ENCODE assay signal across 10 mouse cellular contexts in genomic region chr4:132491748-132492147, GRCm38 (mm10). TPM values are rescaled to one million over a fixed set of nuclear protein-coding genes. Genes with fewer than 3 reads are reported as not detected.
A peak's percentile ranks its signal among the peaks of the same experiment; 100 is the strongest.
DNase-seq lines count a peak whose midpoint lies in the region; ATAC-seq lines count a peak whose summit lies in the region.
"Had no signal": no experiment of that assay in that cellular context is flagged by ENCODE, and none has a peak within 500 bp of the region (broad histone marks: within the 10 kb centered on the region; RNA-seq: fewer than 3 reads in every experiment).

No protein-coding gene starts in this region.

- no peak overlapping the region for H3K4me2 ChIP-seq in hindbrain, embryonic 12.5 days (replicated peaks)
- H3K4me2 ChIP-seq in hindbrain, embryonic 16.5 days (ENCODE audit: low read length), result no peak overlapping the region
- H3K4me2 ChIP-seq: embryonic facial prominence, embryonic 15.5 days; midbrain, embryonic 13.5 days had no signal

- 84% methylated on average over 6 of the region's 6 CpGs for WGBS in hindbrain, embryonic 12.5 days
- 79% methylated on average over 6 of the region's 6 CpGs for WGBS in hindbrain, embryonic 16.5 days

- peak overlapping the region; percentile 52; the same call in 1 of the 2 replicates for H3K27ac ChIP-seq in hindbrain, embryonic 12.5 days
- no peak overlapping the region for H3K27ac ChIP-seq in hindbrain, embryonic 16.5 days (ENCODE audit: low read depth, low read length)
- H3K27ac ChIP-seq: embryonic facial prominence, embryonic 15.5 days; midbrain, embryonic 13.5 days had no signal

- no peaks in the 10 kb centered on the region for H3K9me3 ChIP-seq in hindbrain, embryonic 12.5 days (replicated peaks)
- no peaks in the 10 kb centered on the region for H3K9me3 ChIP-seq in hindbrain, embryonic 16.5 days (ENCODE audit: control insufficient read depth, low read length)
- H3K9me3 ChIP-seq: embryonic facial prominence, embryonic 15.5 days; midbrain, embryonic 13.5 days had no signal

- peaks cover 11% of the 10 kb centered on the region; the same call in 1 of the 2 replicates for H3K4me1 ChIP-seq in hindbrain, embryonic 12.5 days
- no peaks in the 10 kb centered on the region; the same call in 1 of the 2 replicates for H3K4me1 ChIP-seq in hindbrain, embryonic 16.5 days (ENCODE audit: control insufficient read depth, insufficient read depth, low read depth, low read length)
- H3K4me1 ChIP-seq: midbrain, embryonic 13.5 days had no signal

- H3K36me3 ChIP-seq in hindbrain, embryonic 12.5 days, result peaks cover 17% of the 10 kb centered on the region
- H3K36me3 ChIP-seq in hindbrain, embryonic 16.5 days (ENCODE audit: control insufficient read depth, insufficient read depth, low read length), result no peaks in the 10 kb centered on the region; the same call in 1 of the 2 replicates

- no peak overlapping the region for H3K9ac ChIP-seq in hindbrain, embryonic 12.5 days
- no peak overlapping the region for H3K9ac ChIP-seq in hindbrain, embryonic 16.5 days (ENCODE audit: low read depth, low read length)
- H3K9ac ChIP-seq: embryonic facial prominence, embryonic 15.5 days; midbrain, embryonic 13.5 days had no signal

- no peak overlapping the region for H3K4me3 ChIP-seq in hindbrain, embryonic 12.5 days
- H3K4me3 ChIP-seq in hindbrain, embryonic 16.5 days (ENCODE audit: low read length), result no peak overlapping the region
- H3K4me3 ChIP-seq: embryonic facial prominence, embryonic 15.5 days; midbrain, embryonic 13.5 days had no signal

- H3K27me3 ChIP-seq in hindbrain, embryonic 12.5 days, result no peaks in the 10 kb centered on the region
- H3K27me3 ChIP-seq in hindbrain, embryonic 16.5 days (replicated peaks; ENCODE audit: control insufficient read depth, insufficient read depth, low read length), result no peaks in the 10 kb centered on the region
- H3K27me3 ChIP-seq: embryonic facial prominence, embryonic 15.5 days; midbrain, embryonic 13.5 days had no signal

- ATAC-seq in hindbrain, embryonic 12.5 days (ENCODE audit: low FRiP score), result no peak
- ATAC-seq in hindbrain, embryonic 16.5 days, result no peak
- ATAC-seq: midbrain, embryonic 13.5 days had no signal

- peak; percentile 83 for DNase-seq in adrenal gland, postnatal 10 days
- DNase-seq in kidney, postnatal 36 days, result peak; percentile 90 to 94
- peak; percentile 78 for DNase-seq in lung, postnatal 36 days
- DNase-seq in urinary bladder, postnatal 14 days (ENCODE audit: low spot score), result no peak
- no peak for DNase-seq in frontal cortex, postnatal 25 days (ENCODE audit: low spot score in 2 of 2)
- no peak for DNase-seq in testis, postnatal 14 days (ENCODE audit: low spot score)

RNA-seq across cellular contexts. Expression of gene Sesn2, which starts 18.6 kb away (rescaled TPM):
- polyA plus RNA-seq in hindbrain, embryonic 12.5 days (2016; fragmentation: Nextera tagmentation; extraction: Ambion mirVana), result 11.1 and 12.1 TPM in 2 replicates
- polyA plus RNA-seq in hindbrain, embryonic 16.5 days (2015; fragmentation: Nextera tagmentation; extraction: Ambion mirVana), result 13.3 and 14.6 TPM in 2 replicates
- 10 to 100 TPM; 11.6 to 26.0 TPM for total RNA-seq in adrenal gland, postnatal 10 days (2021)

RNA-seq across cellular contexts. Expression of gene Med18, which starts 28.0 kb away (rescaled TPM):
- 18.9 and 24.5 TPM in 2 replicates for polyA plus RNA-seq in hindbrain, embryonic 12.5 days (2016; fragmentation: Nextera tagmentation; extraction: Ambion mirVana)
- polyA plus RNA-seq in hindbrain, embryonic 16.5 days (2015; fragmentation: Nextera tagmentation; extraction: Ambion mirVana), result 14.7 and 15.2 TPM in 2 replicates
- total RNA-seq in adrenal gland, postnatal 10 days (2021), result 10 to 100 TPM in 1 of 2 experiments, 1 to 10 TPM in 1; 8.2 to 10.6 TPM

RNA-seq across cellular contexts. Expression of gene Atpif1, which starts 41.7 kb away (rescaled TPM):
- 1,136 and 1,234 TPM in 2 replicates for polyA plus RNA-seq in hindbrain, embryonic 12.5 days (2016; fragmentation: Nextera tagmentation; extraction: Ambion mirVana)
- 1,157 and 1,329 TPM in 2 replicates for polyA plus RNA-seq in hindbrain, embryonic 16.5 days (2015; fragmentation: Nextera tagmentation; extraction: Ambion mirVana)
- 100 to 1,000 TPM; 311 to 337 TPM for total RNA-seq in adrenal gland, postnatal 10 days (2021)

RNA-seq across cellular contexts. Expression of gene Dnajc8, which starts 43.6 kb away (rescaled TPM):
- 159 and 164 TPM in 2 replicates for polyA plus RNA-seq in hindbrain, embryonic 12.5 days (2016; fragmentation: Nextera tagmentation; extraction: Ambion mirVana)
- polyA plus RNA-seq in hindbrain, embryonic 16.5 days (2015; fragmentation: Nextera tagmentation; extraction: Ambion mirVana), result 130 and 138 TPM in 2 replicates
- 10 to 100 TPM; 73.9 to 87.0 TPM for total RNA-seq in adrenal gland, postnatal 10 days (2021)

Comparison
In these comparisons a context has a peak if more than half of its experiments do, and no peak if none do; other contexts are left out.
1. DNase-seq: peak in adrenal gland, postnatal 10 days (single experiment), kidney, postnatal 36 days (2 of 2) and lung, postnatal 36 days (single experiment); none in urinary bladder, postnatal 14 days (single experiment), frontal cortex, postnatal 25 days (0 of 2) and testis, postnatal 14 days (single experiment).